Mouse (Mus musculus) intestine, postnatal 0 days (tissue): ENCODE results near the gene Wdr27. TPM values are rescaled to one million over a fixed set of nuclear protein-coding genes. Genes with fewer than 3 reads are reported as not detected.

ENCODE experiments used
- ATAC-seq: fragments of 200-750 bp; cut with Nextera tagmentation; 2 replicates; pipeline ENCODE4 v1.8.0; 2017; ENCODE audit warnings: mild to moderate bottlenecking, moderate TSS enrichment, moderate library complexity
- H3K27ac ChIP-seq: fragments of 300-500 bp; sonication (generic); 2 replicates; pipeline ENCODE4 v1.5.1; 2014; ENCODE audit warnings: mild to moderate bottlenecking, low read depth, low read length, moderate library complexity
- H3K27me3 ChIP-seq: fragments of 300-500 bp; sonication (generic); replicated peaks from 2 replicates; pipeline ENCODE4 v1.6.1; 2014; ENCODE audit warnings: low read length, mixed read lengths; ENCODE audit not compliant: control insufficient read depth, insufficient read depth
- H3K36me3 ChIP-seq: fragments of 300-500 bp; sonication (generic); 2 replicates; pipeline ENCODE4 v1.6.1; 2014; ENCODE audit warnings: mild to moderate bottlenecking, moderate library complexity; ENCODE audit not compliant: control insufficient read depth, insufficient read depth
- H3K4me1 ChIP-seq: fragments of 300-500 bp; sonication (generic); replicated peaks from 2 replicates; pipeline ENCODE4 v1.6.1; 2014; ENCODE audit warnings: antibody characterized with exemption, low read length, mixed read lengths; ENCODE audit not compliant: control insufficient read depth, insufficient read depth
- H3K4me2 ChIP-seq: fragments of 300-500 bp; sonication (generic); replicated peaks from 2 replicates; pipeline ENCODE4 v1.6.1; 2014; ENCODE audit warnings: low read depth, mild to moderate bottlenecking, moderate library complexity
- H3K4me3 ChIP-seq: fragments of 300-500 bp; sonication (generic); 2 replicates; pipeline ENCODE4 v1.5.1; 2014; ENCODE audit warnings: low read depth, low read length
- H3K9ac ChIP-seq: fragments of 300-500 bp; sonication (generic); 2 replicates; pipeline ENCODE4 v1.6.1; 2014; ENCODE audit warnings: mild to moderate bottlenecking, low read depth, low read length
- H3K9me3 ChIP-seq: fragments of 300-500 bp; sonication (generic); 2 replicates; pipeline ENCODE4 v1.6.1; 2016; ENCODE audit warnings: mixed run types; ENCODE audit not compliant: control insufficient read depth
- CTCF ChIP-seq: sonication (generic); IDR thresholded peaks from 2 replicates; pipeline ENCODE4 v1.5.1; 2016; ENCODE audit warnings: low read depth, mild to moderate bottlenecking, control low read depth, antibody characterized with exemption, moderate library complexity
- WGBS: fragments of 180-500 bp; shearing (Covaris S2); extraction: QIAGEN DNeasy Blood & Tissue Kit; methylation state at CpG from one replicate; pipeline ENCODE4 v1.1.7; 2014; 5-methylcytosine and 5-hydroxymethylcytosine counted together
- polyA plus RNA-seq: library from polyadenylated mRNA; unstranded; fragments of >200 nt; fragmentation: Nextera tagmentation; extraction: Ambion mirVana; gene quantifications from 2 replicates; pipeline ENCODE4 v1.2.1, GENCODE M21; 2015

The Wdr27 gene
- polyA plus RNA-seq, 1 experiment from 2014 or later, result 6.0 TPM

DNA sequence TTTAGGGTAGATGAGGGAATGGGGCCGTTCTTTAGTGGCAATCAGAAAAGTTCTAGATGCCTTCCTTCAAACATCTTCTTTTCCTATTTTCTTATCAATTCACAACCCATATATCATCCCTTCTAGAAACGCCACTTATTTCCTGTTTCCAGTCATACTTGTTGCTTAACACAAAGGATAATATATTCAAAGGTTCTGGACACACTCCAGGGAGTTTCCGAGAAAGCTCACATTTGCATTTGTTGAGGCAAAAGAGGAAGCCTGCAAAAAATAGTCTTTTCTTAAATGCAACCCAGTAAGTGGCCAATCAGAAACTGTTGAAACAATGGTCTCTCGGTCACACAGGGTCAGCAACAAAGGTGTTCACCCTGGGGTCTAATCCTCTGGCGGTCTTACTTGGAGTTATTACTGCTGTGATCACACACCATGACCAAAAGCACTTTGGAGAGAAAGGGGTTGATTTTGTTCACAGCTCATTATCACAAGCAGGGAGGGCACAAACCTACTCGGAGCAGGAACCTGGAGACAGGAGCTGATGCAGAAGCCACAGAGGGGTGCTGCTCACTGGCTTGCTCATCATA, 116.2 kb downstream of the Wdr27 start:
- no peak for ATAC-seq
- WGBS, result 67% methylated on average over 6 of the region's 6 CpGs
- Histone ChIP-seq H3K4me1 (no peaks in the 10 kb centered on the region), H3K27me3 (no peaks in the 10 kb centered on the region), H3K36me3 (no peaks in the 10 kb centered on the region), H3K4me3 (no peak overlapping the region), H3K9me3 (no peaks in the 10 kb centered on the region), H3K4me2 (no peak overlapping the region), H3K27ac (no peak overlapping the region), H3K9ac (no peak overlapping the region)
- no peak for TF ChIP-seq CTCF

DNA sequence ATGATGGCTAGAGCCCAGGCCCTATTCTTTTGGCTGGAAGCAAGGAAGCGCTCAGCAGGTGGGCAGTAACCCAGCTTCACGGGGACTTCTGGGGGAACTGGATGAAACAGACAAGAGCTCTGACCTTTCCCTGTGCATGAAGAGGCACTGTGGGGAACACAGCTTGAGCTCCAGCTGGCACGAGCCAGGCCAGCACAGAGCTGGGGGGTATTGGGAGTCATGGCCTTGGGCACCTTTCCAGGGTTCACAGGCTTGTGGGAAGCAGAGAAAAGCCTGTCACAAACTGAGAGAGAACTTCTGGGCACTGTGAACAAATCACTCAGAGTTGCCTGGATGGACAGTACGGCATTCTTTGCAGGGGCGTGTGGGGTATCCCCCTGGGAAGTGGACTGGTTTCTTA, 118.0 kb downstream of the Wdr27 start:
- H3K4me2 ChIP-seq, result no peak overlapping the region
- H3K27ac ChIP-seq, result no peak overlapping the region
- no peaks in the 10 kb centered on the region for H3K36me3 ChIP-seq
- 62% methylated on average over 5 of the region's 5 CpGs for WGBS
- H3K4me1 ChIP-seq, result no peaks in the 10 kb centered on the region
- no peaks in the 10 kb centered on the region for H3K9me3 ChIP-seq
- ATAC-seq, result no peak
- H3K4me3 ChIP-seq, result no peak overlapping the region
- H3K9ac ChIP-seq, result no peak overlapping the region
- TF ChIP-seq CTCF, result no peak
- no peaks in the 10 kb centered on the region for H3K27me3 ChIP-seq

DNA sequence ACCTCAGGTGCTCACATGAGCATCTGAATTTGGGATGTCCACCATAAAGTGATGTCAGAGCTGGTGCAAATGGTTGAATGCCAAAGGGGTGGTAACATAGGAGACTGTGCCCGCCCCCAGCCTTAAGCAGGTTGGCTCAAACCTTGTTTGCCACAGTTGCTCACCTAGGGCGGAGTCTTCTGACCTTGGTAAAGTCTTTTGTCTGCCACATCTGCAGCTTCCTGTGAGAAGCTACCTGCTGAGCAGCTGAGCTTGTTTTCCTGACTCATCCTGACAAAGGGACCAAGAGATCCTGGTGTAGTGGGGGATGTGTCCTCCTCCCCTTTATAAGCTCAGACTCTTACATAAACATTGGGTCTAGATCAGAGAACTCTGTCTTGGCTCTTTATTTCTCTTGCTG, 125.0 kb downstream of the Wdr27 start:
- no peak for ATAC-seq
- no peak for TF ChIP-seq CTCF
- Histone ChIP-seq H3K4me3 (no peak overlapping the region), H3K9me3 (no peaks in the 10 kb centered on the region), H3K36me3 (no peaks in the 10 kb centered on the region), H3K27ac (no peak overlapping the region), H3K4me1 (no peaks in the 10 kb centered on the region), H3K9ac (no peak overlapping the region), H3K4me2 (no peak overlapping the region), H3K27me3 (no peaks in the 10 kb centered on the region)
- 67% methylated on average over 2 of the region's 2 CpGs for WGBS

DNA sequence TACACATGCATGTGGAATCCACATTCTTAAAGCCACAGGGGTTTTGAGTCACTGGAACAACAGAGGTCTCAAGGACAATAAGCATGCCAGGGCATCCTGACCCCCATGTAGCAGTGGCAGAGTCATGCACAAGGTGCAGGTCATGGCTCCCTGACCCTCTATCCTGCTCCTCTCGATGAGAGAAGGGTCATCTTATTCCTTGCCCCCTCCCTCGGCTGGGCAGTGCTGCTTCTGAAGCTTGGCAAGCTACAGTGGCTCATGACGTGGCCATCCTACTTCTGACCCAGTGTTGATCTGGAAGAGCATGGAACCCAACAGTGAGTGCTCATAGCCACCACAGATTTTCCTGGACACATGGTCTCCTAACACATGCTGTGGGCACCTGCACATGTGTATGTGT, 126.9 kb downstream of the Wdr27 start:
- H3K4me1 ChIP-seq, result no peaks in the 10 kb centered on the region
- no peaks in the 10 kb centered on the region for H3K9me3 ChIP-seq
- H3K27ac ChIP-seq, result no peak overlapping the region
- no peaks in the 10 kb centered on the region for H3K36me3 ChIP-seq
- no peak for TF ChIP-seq CTCF
- 84% methylated on average over 3 of the region's 3 CpGs for WGBS
- no peak overlapping the region for H3K4me2 ChIP-seq
- H3K27me3 ChIP-seq, result no peaks in the 10 kb centered on the region
- no peak overlapping the region for H3K9ac ChIP-seq
- ATAC-seq, result no peak
- no peak overlapping the region for H3K4me3 ChIP-seq

DNA sequence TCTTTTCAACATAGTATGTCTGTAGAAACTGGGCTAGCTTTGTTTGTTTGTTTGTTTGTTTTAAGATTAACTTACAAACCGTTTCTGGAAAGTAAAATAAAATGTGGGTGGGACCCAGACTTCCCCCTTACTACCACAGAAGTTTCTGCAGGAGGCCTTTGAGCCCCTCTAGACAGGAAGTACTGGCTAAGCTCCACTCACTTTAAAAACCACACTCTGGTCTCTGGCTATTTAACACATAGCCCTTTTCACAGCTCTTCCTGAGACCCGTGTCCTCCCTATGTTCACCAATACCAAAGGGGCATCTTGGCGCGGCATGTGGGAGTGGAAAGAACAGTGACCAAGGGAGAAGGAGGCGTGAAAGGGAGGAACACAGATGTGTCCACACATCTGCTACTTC, 127.7 kb downstream of the Wdr27 start:
- Histone ChIP-seq H3K27me3 (no peaks in the 10 kb centered on the region), H3K4me1 (no peaks in the 10 kb centered on the region), H3K27ac (no peak overlapping the region), H3K36me3 (no peaks in the 10 kb centered on the region), H3K9ac (no peak overlapping the region), H3K4me3 (no peak overlapping the region), H3K9me3 (no peaks in the 10 kb centered on the region), H3K4me2 (no peak overlapping the region)
- no peak for ATAC-seq
- WGBS, result 77% methylated on average over 5 of the region's 5 CpGs
- no peak for TF ChIP-seq CTCF

DNA sequence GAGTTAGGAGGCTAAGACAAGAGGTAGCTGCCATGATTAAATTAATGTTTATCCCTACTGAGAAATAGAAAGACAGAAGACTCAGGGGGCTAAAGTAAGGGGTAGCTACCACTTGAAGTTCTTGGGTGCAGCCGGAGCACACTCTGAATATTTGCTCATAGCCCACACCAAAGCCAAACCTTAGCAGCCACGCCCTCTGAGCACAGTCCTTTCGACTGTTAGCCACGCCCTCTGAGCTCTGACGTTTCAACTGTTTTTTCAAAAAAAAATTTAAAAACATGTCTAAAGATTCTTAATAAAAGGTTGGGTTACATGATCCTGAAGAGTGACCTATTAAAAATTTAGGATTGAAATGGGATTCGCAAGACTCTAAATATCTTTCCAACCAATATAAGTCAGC, 130.3 kb downstream of the Wdr27 start:
- Histone ChIP-seq H3K4me1 (no peaks in the 10 kb centered on the region), H3K36me3 (no peaks in the 10 kb centered on the region), H3K9ac (no peak overlapping the region), H3K9me3 (no peaks in the 10 kb centered on the region), H3K4me3 (no peak overlapping the region), H3K4me2 (no peak overlapping the region), H3K27ac (no peak overlapping the region), H3K27me3 (no peaks in the 10 kb centered on the region)
- WGBS, result 72% methylated on average over 6 of the region's 6 CpGs
- no peak for TF ChIP-seq CTCF
- no peak for ATAC-seq

DNA sequence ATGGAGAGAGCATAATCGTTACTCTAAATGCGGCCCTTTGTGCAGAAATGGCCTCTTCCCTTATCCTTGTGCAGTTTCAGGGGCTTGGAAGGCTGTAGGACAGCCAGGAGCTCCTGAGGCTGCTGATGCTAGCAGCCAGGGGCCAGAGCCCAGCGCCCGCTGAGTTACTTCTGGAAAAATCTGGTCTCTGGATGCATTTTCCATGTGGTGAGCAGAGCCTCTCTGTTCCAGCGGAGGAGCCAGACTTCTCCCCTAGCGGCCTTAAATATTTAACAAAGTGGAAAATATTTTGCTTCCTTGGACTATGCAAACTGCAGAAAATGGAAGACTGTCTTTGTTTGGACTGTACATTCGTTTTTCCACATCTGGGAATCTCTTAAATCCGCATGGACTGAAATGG, 130.9 kb downstream of the Wdr27 start:
- no peak for TF ChIP-seq CTCF
- no peak overlapping the region for H3K4me2 ChIP-seq
- H3K4me3 ChIP-seq, result no peak overlapping the region
- H3K27me3 ChIP-seq, result no peaks in the 10 kb centered on the region
- no peak overlapping the region for H3K27ac ChIP-seq
- no peaks in the 10 kb centered on the region for H3K9me3 ChIP-seq
- no peak overlapping the region for H3K9ac ChIP-seq
- no peaks in the 10 kb centered on the region for H3K4me1 ChIP-seq
- WGBS, result 86% methylated on average over 8 of the region's 8 CpGs
- ATAC-seq, result no peak
- H3K36me3 ChIP-seq, result no peaks in the 10 kb centered on the region
